Mouse (Mus musculus) hindbrain, embryonic 10.5 days (tissue): Measurements from ENCODE around the gene Rtcb. TPM values are rescaled to one million over a fixed set of nuclear protein-coding genes. Genes with fewer than 3 reads are reported as not detected.

Source experiments
- DNase-seq: peaks from one replicate; pipeline ENCODE4 v3.0.0-alpha.2; 2017; ENCODE audit warnings: low spot score
- H3K27ac ChIP-seq: fragments of 300-500 bp; sonication (generic); 2 replicates; pipeline ENCODE4 v1.5.1; 2016; ENCODE audit warnings: mild to moderate bottlenecking, moderate library complexity
- H3K27me3 ChIP-seq: fragments of 300-500 bp; sonication (generic); 2 replicates; pipeline ENCODE4 v1.6.1; 2016; ENCODE audit warnings: mild to moderate bottlenecking; ENCODE audit not compliant: poor library complexity, insufficient read depth, severe bottlenecking
- H3K36me3 ChIP-seq: fragments of 300-500 bp; sonication (generic); 2 replicates; pipeline ENCODE4 v1.6.1; 2016; ENCODE audit warnings: mild to moderate bottlenecking, moderate library complexity
- H3K4me1 ChIP-seq: fragments of 300-500 bp; sonication (generic); replicated peaks from 2 replicates; pipeline ENCODE4 v1.6.1; 2016; ENCODE audit warnings: mild to moderate bottlenecking
- H3K4me3 ChIP-seq: fragments of 300-500 bp; sonication (generic); 2 replicates; pipeline ENCODE4 v1.5.1; 2016; ENCODE audit warnings: mild to moderate bottlenecking, moderate library complexity
- H3K9me3 ChIP-seq: fragments of 300-500 bp; sonication (generic); 2 replicates; pipeline ENCODE4 v1.6.1; 2016; ENCODE audit warnings: mild to moderate bottlenecking, moderate library complexity
- WGBS: fragments of 180-500 bp; shearing (Covaris S2); methylation state at CpG from one replicate; pipeline ENCODE4 v1.1.7; 2016; 5-methylcytosine and 5-hydroxymethylcytosine counted together
- polyA plus RNA-seq: library from polyadenylated mRNA; unstranded; fragments of >200 nt; fragmentation: Nextera tagmentation; extraction: Ambion mirVana; gene quantifications from 2 replicates; pipeline ENCODE4 v1.2.1, GENCODE M21; 2016

The Rtcb gene
- polyA plus RNA-seq, 1 experiment from 2014 or later = 192 TPM

DNA sequence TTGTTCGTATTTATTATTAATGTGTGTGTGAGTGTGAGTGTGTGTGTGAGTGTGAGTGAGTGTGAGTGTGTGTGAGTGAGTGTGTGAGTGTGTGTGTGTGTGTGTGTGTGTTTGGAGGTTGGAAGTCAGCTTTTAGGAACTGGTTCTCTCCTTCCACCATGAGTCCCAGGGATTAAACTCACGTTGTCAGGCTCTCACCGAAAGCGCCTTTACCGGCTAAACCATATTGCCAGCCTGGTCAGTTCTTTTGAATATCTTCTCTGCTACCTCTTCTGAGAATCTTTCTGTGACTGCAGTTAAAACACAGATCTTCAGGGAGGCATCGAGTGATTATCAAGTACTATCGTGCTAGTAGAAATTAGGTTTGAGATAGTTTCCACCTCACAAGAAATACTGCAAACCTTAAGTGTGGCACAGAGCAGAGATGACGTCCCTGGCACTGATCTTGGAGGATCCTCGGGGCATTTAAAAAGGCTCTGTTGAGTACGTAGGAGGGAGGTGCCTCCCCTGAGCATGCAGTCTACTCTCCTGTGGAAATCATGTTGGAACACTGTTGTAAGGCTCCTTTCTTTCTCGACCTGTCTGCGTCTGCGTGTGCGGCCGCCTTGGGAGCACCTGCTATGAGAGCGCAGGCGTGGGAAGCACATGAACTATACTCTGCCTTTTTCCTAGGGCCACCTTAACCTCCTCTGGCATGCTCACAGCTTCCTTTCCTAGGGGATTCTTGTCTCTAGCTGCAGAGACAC lies 10.0 kb upstream of the Rtcb start:
- Histone ChIP-seq H3K4me3 (no peak overlapping the region), H3K4me1 (no peaks in the 10 kb centered on the region), H3K36me3 (no peaks in the 10 kb centered on the region), H3K27ac (no peak overlapping the region), H3K27me3 (peaks cover 4% of the 10 kb centered on the region; the same call in 1 of the 2 replicates), H3K9me3 (no peaks in the 10 kb centered on the region)
- no peak for DNase-seq
- 67% methylated on average over 17 of the region's 17 CpGs for WGBS

DNA sequence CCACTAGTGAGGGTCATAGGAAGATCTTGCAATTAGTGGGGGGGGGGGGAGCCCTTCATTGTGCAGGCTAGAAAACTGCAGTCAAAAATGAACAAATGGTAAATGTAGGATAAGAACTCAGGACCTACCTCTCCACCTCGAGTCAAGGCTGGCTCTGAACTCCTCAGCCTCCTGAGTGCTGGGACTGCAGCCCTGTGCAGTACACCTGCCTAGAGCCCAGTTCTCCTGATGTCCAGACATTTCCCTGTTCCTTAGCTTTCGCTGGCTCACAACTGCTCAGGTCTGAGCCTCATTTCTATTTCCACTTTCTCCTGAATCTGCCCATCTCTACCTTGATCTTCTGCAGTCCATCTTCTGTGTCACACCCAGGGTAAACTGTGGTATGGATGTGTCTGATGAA lies 8.9 kb upstream of the Rtcb start:
- DNase-seq = no peak
- Histone ChIP-seq H3K9me3 (no peaks in the 10 kb centered on the region), H3K4me1 (no peaks in the 10 kb centered on the region), H3K27me3 (peaks cover 4% of the 10 kb centered on the region; the same call in 1 of the 2 replicates), H3K27ac (no peak overlapping the region), H3K4me3 (no peak overlapping the region), H3K36me3 (no peaks in the 10 kb centered on the region)
- WGBS = 56% methylated on average over 2 of the region's 2 CpGs

DNA sequence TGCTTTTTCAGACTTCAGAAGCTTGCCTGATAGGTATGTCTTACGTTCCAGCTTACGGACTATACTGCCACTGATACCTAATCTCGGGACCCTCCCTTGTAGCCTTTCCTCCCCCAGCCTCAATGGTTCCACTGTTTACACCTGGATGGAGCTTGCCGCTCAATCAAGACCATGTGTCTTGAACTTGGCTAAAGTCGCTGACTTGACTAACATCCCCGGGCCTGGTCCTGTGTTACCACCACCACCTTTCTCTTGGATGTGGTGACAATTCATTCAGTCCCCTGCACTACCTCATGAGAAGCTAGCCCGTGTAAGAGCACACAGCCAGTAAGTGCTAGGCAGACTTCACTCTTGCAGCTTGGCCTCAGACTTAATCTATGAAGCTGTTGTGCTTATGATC lies 6.7 kb upstream of the Rtcb start:
- Histone ChIP-seq H3K4me3 (no peak overlapping the region), H3K27me3 (peaks cover 4% of the 10 kb centered on the region; the same call in 1 of the 2 replicates), H3K4me1 (no peaks in the 10 kb centered on the region), H3K36me3 (no peaks in the 10 kb centered on the region), H3K27ac (no peak overlapping the region), H3K9me3 (no peaks in the 10 kb centered on the region)
- 90% methylated on average over 7 of the region's 7 CpGs for WGBS
- DNase-seq = no peak

DNA sequence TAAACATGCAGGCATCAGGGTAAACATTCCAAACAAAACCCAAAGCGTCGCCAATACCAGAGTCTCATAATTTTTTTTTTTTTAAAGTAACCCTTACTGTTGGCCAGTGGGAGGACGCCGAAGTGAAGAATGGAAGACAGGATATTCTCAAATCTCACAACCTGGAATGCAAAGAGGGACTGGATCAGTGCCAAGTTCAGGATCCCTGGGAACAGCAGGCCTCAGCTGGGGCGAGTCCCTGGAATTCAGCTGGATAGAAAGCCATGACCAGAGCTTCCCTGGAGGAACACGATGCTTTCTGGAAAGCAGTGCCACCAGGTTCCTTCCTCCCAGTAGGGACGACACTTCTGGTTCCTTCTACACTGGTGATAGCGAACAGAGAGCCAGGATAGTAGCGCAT lies 5.3 kb upstream of the Rtcb start:
- no peak overlapping the region for H3K4me3 ChIP-seq
- no peaks in the 10 kb centered on the region for H3K9me3 ChIP-seq
- no peaks in the 10 kb centered on the region for H3K36me3 ChIP-seq
- 81% methylated on average over 9 of the region's 9 CpGs for WGBS
- no peaks in the 10 kb centered on the region for H3K4me1 ChIP-seq
- no peak overlapping the region for H3K27ac ChIP-seq
- DNase-seq = no peak
- H3K27me3 ChIP-seq = peaks cover 4% of the 10 kb centered on the region; the same call in 1 of the 2 replicates

DNA sequence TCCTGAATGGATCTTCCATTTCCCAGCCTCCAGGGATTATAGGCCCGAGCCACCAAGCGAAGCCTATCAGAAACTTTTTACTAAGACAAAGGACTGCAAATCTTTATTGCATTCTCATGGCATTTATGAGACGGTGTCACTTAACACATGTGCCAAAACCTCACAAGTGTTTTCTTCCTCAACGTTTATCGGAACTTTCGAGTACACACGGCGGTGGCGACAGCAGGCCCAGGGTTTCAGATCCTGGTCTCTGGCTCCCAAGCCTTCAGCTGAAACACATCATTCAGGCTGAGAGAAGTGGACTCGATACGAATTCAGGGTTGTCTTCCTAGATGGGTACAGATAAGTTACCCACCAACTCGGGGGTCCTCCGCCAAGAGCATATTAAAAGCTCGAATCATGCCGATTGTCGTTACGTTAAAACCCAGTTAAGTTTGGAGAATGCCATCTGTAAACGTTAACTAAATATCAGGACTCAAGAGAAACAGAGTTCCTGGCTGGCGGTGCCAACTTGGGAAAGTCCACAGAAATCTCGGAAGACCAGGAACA lies 678 bp downstream of the Rtcb start:
- peaks cover 36% of the 10 kb centered on the region for H3K36me3 ChIP-seq
- DNase-seq = no peak
- 6% methylated on average over 20 of the region's 20 CpGs for WGBS
- H3K4me3 ChIP-seq = peak overlapping the region; percentile 97
- H3K27ac ChIP-seq = peak overlapping the region; percentile 92
- no peaks in the 10 kb centered on the region for H3K27me3 ChIP-seq
- H3K4me1 ChIP-seq = peaks cover 7% of the 10 kb centered on the region; the same call in 1 of the 2 replicates
- no peaks in the 10 kb centered on the region for H3K9me3 ChIP-seq

DNA sequence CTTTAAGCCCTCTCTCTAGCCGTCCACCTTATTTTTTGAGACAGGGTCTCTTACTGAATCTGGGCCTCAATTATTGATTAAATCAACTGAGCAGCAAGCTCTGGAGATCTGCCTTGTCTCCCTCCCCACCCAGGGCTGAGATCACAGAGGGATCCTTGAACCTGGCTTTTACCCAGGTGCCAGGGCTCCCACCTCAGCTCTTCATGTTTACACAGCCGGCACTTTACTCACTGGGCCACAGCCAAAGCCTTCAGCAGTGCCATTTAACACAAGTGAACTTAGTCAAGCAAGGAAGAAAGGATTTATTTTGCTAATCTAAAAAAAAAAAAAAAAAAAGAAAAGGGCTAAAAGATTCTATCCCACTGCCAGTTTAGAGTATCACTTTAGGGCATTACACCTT lies 3.2 kb downstream of the Rtcb start:
- Histone ChIP-seq H3K4me1 (peaks cover 7% of the 10 kb centered on the region; the same call in 1 of the 2 replicates), H3K9me3 (no peaks in the 10 kb centered on the region), H3K27me3 (no peaks in the 10 kb centered on the region), H3K4me3 (no peak overlapping the region), H3K27ac (no peak overlapping the region), H3K36me3 (peaks cover 61% of the 10 kb centered on the region)
- WGBS = 94% methylated on average over 2 of the region's 2 CpGs
- no peak for DNase-seq

DNA sequence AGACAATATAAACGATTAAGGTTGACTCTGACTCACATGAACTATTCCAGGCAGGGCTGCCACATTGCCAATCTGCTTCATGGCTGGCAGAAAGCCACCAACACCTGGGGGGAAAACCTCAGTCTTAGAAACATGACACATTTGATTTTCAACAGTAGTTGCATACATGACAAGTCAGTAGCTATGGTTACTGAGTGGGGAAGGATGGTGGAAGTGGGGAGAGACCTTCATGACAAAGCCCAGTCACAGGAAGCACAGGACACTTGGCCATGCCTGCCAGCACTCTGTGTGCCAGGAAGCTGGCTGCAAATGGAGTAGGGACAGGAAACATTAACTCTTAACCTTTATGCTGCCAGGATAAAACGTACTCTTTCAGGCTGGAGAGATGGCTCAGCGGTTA lies 4.2 kb downstream of the Rtcb start:
- no peak for DNase-seq
- WGBS = 82% methylated on average over 3 of the region's 3 CpGs
- no peaks in the 10 kb centered on the region for H3K9me3 ChIP-seq
- H3K4me3 ChIP-seq = no peak overlapping the region
- no peaks in the 10 kb centered on the region for H3K27me3 ChIP-seq
- no peak overlapping the region for H3K27ac ChIP-seq
- H3K4me1 ChIP-seq = peaks cover 7% of the 10 kb centered on the region; the same call in 1 of the 2 replicates
- peaks cover 71% of the 10 kb centered on the region for H3K36me3 ChIP-seq

DNA sequence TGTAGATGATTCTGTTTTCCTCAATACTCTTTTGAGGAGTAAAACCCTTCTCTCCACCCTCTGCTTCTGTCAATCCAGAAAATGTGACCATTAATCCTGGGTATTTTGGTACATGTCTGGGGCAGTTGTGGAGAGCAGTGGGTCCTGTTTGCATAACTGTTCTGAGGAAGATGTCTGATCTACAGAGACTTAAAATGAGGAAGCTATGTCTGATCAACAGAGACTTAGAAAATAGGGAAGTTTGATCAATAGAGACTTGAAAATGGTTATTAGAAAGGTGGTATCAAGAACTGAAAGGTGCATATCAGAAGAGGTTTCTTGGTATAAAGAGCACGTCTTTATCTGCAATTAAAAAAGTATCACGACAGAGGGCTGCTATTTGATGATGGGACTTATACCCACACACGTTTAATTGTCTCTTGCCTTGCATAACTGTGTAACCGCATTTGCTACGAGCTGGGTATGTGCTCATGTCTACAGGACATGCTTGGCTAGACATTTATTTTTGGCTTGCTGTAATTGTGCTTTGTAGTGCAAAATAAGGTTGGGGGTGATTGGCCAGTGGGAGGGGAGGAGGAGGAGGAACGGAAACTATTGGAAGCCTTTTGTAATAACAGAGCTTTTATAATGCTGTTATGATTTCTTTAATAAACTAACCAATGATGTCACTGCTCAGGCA lies 5.7 kb downstream of the Rtcb start:
- DNase-seq = no peak
- peaks cover 86% of the 10 kb centered on the region for H3K36me3 ChIP-seq
- H3K27me3 ChIP-seq = no peaks in the 10 kb centered on the region
- no peaks in the 10 kb centered on the region for H3K9me3 ChIP-seq
- peaks cover 7% of the 10 kb centered on the region; the same call in 1 of the 2 replicates for H3K4me1 ChIP-seq
- H3K4me3 ChIP-seq = no peak overlapping the region
- 92% methylated on average over 6 of the region's 6 CpGs for WGBS
- H3K27ac ChIP-seq = no peak overlapping the region

DNA sequence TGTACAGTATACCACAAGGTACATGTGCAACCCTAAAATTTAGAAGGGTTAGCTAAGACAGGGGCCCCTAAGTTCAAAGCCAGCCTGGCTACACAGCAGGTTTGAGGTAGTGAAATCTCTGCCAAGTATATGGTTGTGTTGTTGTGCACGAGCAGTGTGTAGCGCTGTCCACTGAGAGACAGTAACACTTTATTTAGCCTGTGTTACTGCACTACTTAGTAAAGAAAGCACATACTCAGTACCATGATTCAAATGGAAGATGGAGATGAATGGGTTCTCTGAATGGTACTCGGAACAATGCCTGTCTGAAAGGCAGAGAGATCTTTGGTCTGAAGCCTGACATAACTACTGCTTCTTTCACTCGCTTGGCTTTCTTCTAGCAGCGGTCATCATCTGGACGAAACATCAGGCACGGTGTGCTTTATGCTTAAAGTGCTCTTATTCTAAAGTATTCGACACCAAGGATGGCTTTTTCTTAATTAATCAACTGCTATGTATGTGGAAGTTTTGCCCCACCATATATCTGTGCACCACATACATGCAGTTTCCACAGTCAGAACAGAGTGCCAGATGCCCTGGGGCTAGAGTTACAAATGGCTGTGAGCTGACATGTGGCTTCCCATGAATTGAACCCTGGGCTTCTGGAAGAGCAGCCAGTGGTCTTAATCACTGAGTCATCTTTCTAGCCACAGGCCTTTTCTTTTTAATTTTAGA lies 9.0 kb downstream of the Rtcb start:
- 89% methylated on average over 8 of the region's 8 CpGs for WGBS
- peaks cover 99% of the 10 kb centered on the region for H3K36me3 ChIP-seq
- H3K4me1 ChIP-seq = no peaks in the 10 kb centered on the region

DNA sequence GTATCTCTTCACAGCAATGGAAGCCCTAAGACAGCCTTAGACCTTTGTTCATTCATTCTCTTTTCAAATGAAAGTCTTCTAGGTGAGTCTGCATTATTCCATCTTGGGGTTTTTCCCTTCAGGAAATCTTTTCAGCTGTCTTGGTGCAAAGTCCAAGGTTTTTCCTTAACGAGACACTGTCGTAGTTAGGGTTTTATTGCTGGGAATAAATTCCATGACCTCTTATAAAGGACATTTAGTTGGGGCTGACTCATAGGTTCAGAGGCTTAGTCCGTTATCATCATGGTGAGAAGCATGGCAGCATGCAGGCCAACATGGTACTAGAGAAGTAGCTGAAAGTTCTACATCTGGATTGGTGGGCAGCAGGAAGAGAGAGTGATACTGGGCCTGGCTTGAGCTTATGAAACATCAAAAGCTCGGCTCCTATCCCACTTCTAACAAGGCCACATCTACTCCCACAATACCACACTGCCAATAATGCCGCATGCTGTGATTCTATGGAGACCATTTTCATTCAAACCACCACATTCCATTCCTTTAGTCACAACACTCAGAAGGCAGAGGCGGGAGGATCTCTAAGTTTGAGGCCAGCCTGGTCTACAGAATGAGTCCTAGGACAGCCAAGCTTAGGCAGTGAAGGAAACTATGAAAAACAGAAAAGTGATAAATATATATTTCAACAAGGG lies 21.2 kb downstream of the Rtcb start:
- no peak for DNase-seq
- H3K36me3 ChIP-seq = peaks cover 64% of the 10 kb centered on the region
- no peaks in the 10 kb centered on the region for H3K27me3 ChIP-seq
- no peaks in the 10 kb centered on the region for H3K4me1 ChIP-seq
- H3K27ac ChIP-seq = no peak overlapping the region
- WGBS = 94% methylated on average over 6 of the region's 6 CpGs
- H3K9me3 ChIP-seq = peaks cover 7% of the 10 kb centered on the region
- H3K4me3 ChIP-seq = no peak overlapping the region

More for the DNA sequence above, 9.0 kb downstream of the Rtcb start:
- Histone ChIP-seq H3K27ac (no peak overlapping the region), H3K4me3 (no peak overlapping the region), H3K9me3 (no peaks in the 10 kb centered on the region), H3K27me3 (no peaks in the 10 kb centered on the region)
- no peak for DNase-seq

DNA sequence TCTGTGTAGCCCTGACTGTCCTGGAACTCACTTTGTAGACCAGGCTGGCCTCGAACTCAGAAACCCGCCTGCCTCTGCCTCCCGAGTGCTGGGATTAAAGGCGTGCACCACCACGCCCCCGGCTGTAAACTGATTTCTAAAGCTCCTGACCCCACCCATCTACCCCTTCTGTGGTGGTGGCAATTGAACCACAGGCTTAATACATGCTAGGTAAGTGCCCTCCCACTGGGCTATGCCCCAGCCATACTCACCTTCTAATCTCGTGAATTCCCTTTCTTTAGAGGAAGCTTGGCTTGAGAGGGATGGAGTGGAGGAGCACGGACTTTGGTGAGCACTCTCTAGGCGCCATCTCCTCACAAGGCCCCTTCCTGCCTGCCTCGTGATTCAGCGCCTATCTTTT lies 27.7 kb downstream of the Rtcb start:
- H3K36me3 ChIP-seq = no peaks in the 10 kb centered on the region
- H3K4me1 ChIP-seq = peaks cover 23% of the 10 kb centered on the region
- 89% methylated on average over 11 of the region's 11 CpGs for WGBS
- no peak for DNase-seq
- peaks cover 31% of the 10 kb centered on the region for H3K27me3 ChIP-seq
- H3K9me3 ChIP-seq = no peaks in the 10 kb centered on the region
- no peak overlapping the region for H3K27ac ChIP-seq
- no peak overlapping the region for H3K4me3 ChIP-seq

DNA sequence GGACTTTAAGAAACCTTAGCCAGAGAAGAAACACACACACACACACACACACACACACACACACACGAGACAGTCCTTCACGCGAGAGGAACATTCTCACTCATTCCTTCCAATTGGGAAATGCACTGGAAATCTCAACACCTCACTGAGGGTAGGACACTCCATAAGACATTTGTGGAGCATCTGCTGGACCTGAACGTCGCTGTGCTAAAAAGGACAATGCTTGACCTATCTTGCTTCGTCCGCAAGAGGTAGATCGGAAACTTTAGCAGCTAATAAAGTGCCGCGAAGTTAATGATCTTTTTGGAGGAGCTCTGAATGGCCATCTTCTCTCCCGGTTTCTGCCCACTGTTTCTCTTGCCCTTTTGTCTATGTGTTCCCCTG lies 28.4 kb downstream of the Rtcb start:
- peak overlapping the region; percentile 23; the same call in 1 of the 2 replicates for H3K27ac ChIP-seq
- no peak for DNase-seq
- peak overlapping the region; percentile 63 for H3K4me3 ChIP-seq
- H3K27me3 ChIP-seq = peaks cover 31% of the 10 kb centered on the region
- no peaks in the 10 kb centered on the region for H3K36me3 ChIP-seq
- H3K4me1 ChIP-seq = peaks cover 23% of the 10 kb centered on the region
- no peaks in the 10 kb centered on the region for H3K9me3 ChIP-seq
- WGBS = 57% methylated on average over 11 of the region's 11 CpGs
